Mouse (Mus musculus) heart, adult 2 months (tissue): ENCODE measurements around the gene Cd63. TPM values are rescaled to one million over a fixed set of nuclear protein-coding genes. Genes with fewer than 3 reads are reported as not detected.

Experiments
- DNase-seq, 2 experiments: peaks; one replicate each; pipeline ENCODE4 v3.0.0; 2021
- H3K27ac ChIP-seq: fragments of 200-600 bp; 2 replicates; pipeline ENCODE4 v1.8.1; 2022
- H3K27me3 ChIP-seq: fragments of 200-500 bp; 2 replicates; pipeline ENCODE4 v1.6.1; 2012; ENCODE audit warnings: mild to moderate bottlenecking, low read length, inconsistent platforms, mixed read lengths; ENCODE audit not compliant: control insufficient read depth, insufficient read depth
- H3K36me3 ChIP-seq: fragments of 200-500 bp; 2 replicates; pipeline ENCODE4 v1.6.1; 2012; ENCODE audit warnings: low read length, inconsistent platforms; ENCODE audit not compliant: control insufficient read depth, insufficient read depth
- H3K4me1 ChIP-seq: fragments of 200-500 bp; 2 replicates; pipeline ENCODE4 v1.6.1; 2011; ENCODE audit warnings: low read length; ENCODE audit not compliant: control insufficient read depth, insufficient read depth
- H3K4me3 ChIP-seq: fragments of 200-600 bp; 2 replicates; pipeline ENCODE4 v1.8.1; 2022
- H3K79me2 ChIP-seq: fragments of 200-500 bp; replicated peaks from 2 replicates; pipeline ENCODE4 v1.6.1; 2012; ENCODE audit warnings: mild to moderate bottlenecking, inconsistent platforms, low read length, moderate library complexity, mixed read lengths; ENCODE audit not compliant: control insufficient read depth, insufficient read depth
- H3K9ac ChIP-seq: fragments of 200-500 bp; 2 replicates; pipeline ENCODE4 v1.6.1; 2012; ENCODE audit warnings: low read depth, mild to moderate bottlenecking, control low read depth, inconsistent platforms, low read length, mixed read lengths
- CTCF ChIP-seq: fragments of 200-600 bp; IDR thresholded peaks from 2 replicates; pipeline ENCODE4 v1.8.1; 2022; ENCODE audit warnings: antibody characterized with exemption, mild to moderate bottlenecking, moderate library complexity
- EP300 ChIP-seq: fragments of 200-500 bp; IDR thresholded peaks from 2 replicates; pipeline ENCODE4 v1.6.1; 2011; ENCODE audit warnings: low read depth, low read length, control low read depth; ENCODE audit not compliant: insufficient read depth
- POLR2A ChIP-seq: fragments of 200-500 bp; IDR thresholded peaks from 2 replicates; pipeline ENCODE4 v1.6.1; 2011; ENCODE audit warnings: mild to moderate bottlenecking, low read depth, low read length, control low read depth; ENCODE audit not compliant: insufficient read depth
- WGBS: fragments of 180-500 bp; shearing (Covaris S2); methylation state at CpG from one replicate; pipeline ENCODE4 v1.1.7; 2018; 5-methylcytosine and 5-hydroxymethylcytosine counted together
- intact Hi-C: fragments of 180-260 bp; cut with DNase I; formaldehyde crosslinking; loops from one replicate; pipeline ENCODE4 v1.15.1; 2025
- polyA plus RNA-seq: library from polyadenylated mRNA; depleted of rRNA; stranded (reverse); fragments of >200 nt; gene quantifications from 2 replicates; pipeline ENCODE4 v1.2.3, GENCODE M21; 2012
- total RNA-seq, 2 experiments: library from RNA; stranded (reverse); gene quantifications; 2 replicates each; pipeline ENCODE4 v1.2.3; 2021

Gene Cd63
- total and polyA plus RNA-seq, 3 experiments = 83.2 to 156 (median 132) TPM

DNA sequence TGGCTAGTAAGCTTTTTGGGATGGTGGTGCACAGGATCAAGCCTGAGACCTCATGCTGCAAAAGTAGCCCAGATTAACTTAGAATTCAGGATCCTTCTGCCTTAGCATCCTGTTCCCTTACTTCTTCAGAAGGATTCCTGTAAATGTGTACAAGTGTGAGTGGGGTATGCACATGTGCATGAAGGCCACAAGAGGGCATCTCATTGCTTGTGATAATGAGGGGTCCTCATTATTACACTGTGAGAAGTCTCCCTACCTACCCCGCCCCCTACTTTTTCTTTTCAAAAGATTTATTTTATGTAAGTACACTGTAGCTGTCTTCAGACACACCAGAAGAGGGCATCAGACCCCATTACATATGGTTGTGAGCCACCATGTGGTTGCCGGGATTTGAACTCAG lies 14.8 kb downstream of the Cd63 start:
- Histone ChIP-seq H3K9ac (no peak overlapping the region), H3K27me3 (no peaks in the 10 kb centered on the region), H3K4me1 (peaks cover 1% of the 10 kb centered on the region; the same call in 1 of the 2 replicates), H3K4me3 (no peak overlapping the region), H3K27ac (no peak overlapping the region), H3K36me3 (no peaks in the 10 kb centered on the region), H3K79me2 (no peaks in the 10 kb centered on the region)
- intact Hi-C loops = loop anchor here (2.0 to 5.0 kb wide), 2 partner anchors 29 to 62 kb away; no protein-coding TSS in a partner anchor
- TF ChIP-seq CTCF (peak; percentile 55), EP300 (no peak)
- no peak for DNase-seq
- 96% methylated on average over 2 of the region's 2 CpGs for WGBS

DNA sequence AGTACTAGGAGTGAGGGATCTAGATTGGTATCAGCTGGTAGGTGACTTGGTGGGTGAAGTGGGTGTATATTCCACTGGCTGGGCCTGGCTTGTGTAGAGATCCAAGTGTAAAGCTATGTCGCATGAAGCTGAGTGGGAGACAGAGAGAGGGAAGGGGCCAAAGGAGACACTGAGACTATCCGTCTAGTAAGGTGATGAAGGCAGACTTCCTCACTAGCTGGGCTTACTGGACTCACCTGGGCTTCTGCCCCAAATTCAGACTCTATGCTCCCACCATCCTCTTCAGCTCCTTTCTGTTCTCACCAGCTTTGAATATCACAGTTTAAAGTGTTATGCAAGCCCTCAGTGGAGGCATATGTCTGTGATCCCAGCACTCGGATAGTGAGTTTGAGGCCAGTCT lies 15.9 kb downstream of the Cd63 start:
- intact Hi-C loops = loop anchor here (5.0 kb wide), 1 partner anchor 61 kb away; no protein-coding TSS in a partner anchor

DNA sequence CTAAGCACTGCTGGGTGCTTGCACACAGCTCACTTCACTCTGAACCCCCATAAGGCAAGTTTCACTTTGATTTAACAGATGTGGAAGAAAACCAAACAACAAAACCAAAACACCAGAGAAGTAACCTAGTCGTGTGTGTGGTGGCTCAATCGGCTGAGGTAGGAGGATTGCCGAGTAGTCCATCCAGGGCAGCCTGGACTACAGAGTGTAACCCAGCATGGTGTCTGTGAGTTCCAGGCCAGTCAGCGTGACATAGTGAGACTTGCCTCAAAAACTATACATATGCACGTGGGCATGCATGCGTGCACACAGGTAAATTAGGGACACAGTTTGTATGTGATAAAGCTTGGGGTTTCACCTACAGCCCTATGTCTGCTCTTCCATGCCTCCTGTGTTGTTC lies 16.6 kb downstream of the Cd63 start:
- intact Hi-C loops = loop anchor here (5.0 kb wide), 1 partner anchor 60 kb away; no protein-coding TSS in a partner anchor
- H3K27ac ChIP-seq = no peak overlapping the region
- H3K79me2 ChIP-seq = no peaks in the 10 kb centered on the region
- H3K4me3 ChIP-seq = no peak overlapping the region
- H3K9ac ChIP-seq = no peak overlapping the region
- DNase-seq = no peak
- H3K36me3 ChIP-seq = no peaks in the 10 kb centered on the region
- TF ChIP-seq POLR2A = no peak
- no peak for TF ChIP-seq CTCF
- TF ChIP-seq EP300 = no peak
- no peaks in the 10 kb centered on the region for H3K27me3 ChIP-seq
- 85% methylated on average over 6 of the region's 6 CpGs for WGBS
- peaks cover 9% of the 10 kb centered on the region for H3K4me1 ChIP-seq

More for the DNA sequence above, 15.9 kb downstream of the Cd63 start:
- 89% methylated on average over 3 of the region's 3 CpGs for WGBS
- peaks cover 4% of the 10 kb centered on the region for H3K4me1 ChIP-seq
- DNase-seq = no peak
- H3K36me3 ChIP-seq = no peaks in the 10 kb centered on the region
- no peak overlapping the region for H3K27ac ChIP-seq
- H3K9ac ChIP-seq = no peak overlapping the region
- TF ChIP-seq CTCF (no peak), POLR2A (no peak), EP300 (no peak)
- H3K27me3 ChIP-seq = no peaks in the 10 kb centered on the region
- no peak overlapping the region for H3K4me3 ChIP-seq
- H3K79me2 ChIP-seq = no peaks in the 10 kb centered on the region

DNA sequence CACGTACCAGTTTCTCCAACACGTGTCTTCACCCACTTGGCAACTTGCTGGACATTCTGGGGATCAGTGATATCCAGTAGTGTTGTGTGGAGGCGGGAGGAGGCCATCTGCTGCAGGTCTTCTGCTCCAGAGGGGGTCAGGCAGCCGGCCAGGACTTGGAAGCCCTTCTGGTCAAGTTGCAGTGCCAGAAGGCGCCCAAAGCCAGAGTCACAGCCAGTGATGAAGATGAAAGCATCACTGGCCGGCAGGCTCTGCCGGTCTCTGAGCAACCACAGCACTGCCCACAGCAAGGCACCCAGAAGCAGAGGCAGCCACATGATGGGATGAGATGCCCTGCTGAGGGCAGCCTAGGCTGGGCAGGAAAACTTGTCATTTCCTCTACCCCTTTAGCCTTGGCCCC lies 17.5 kb downstream of the Cd63 start:
- peak overlapping the region; percentile 33 for H3K9ac ChIP-seq
- WGBS = 46% methylated on average over 7 of the region's 7 CpGs
- peak overlapping the region; percentile 57 for H3K27ac ChIP-seq
- H3K27me3 ChIP-seq = no peaks in the 10 kb centered on the region
- intact Hi-C loops = loop anchor here (5.0 kb wide), 1 partner anchor 59 kb away; no protein-coding TSS in a partner anchor
- H3K4me3 ChIP-seq = no peak overlapping the region
- H3K79me2 ChIP-seq = no peaks in the 10 kb centered on the region
- TF ChIP-seq CTCF (no peak), POLR2A (0 out of 2 replicates have a peak, but pooled peaks have one; percentile 17)
- H3K4me1 ChIP-seq = peaks cover 9% of the 10 kb centered on the region
- peak; percentile 56 to 64 for DNase-seq
- no peaks in the 10 kb centered on the region for H3K36me3 ChIP-seq

DNA sequence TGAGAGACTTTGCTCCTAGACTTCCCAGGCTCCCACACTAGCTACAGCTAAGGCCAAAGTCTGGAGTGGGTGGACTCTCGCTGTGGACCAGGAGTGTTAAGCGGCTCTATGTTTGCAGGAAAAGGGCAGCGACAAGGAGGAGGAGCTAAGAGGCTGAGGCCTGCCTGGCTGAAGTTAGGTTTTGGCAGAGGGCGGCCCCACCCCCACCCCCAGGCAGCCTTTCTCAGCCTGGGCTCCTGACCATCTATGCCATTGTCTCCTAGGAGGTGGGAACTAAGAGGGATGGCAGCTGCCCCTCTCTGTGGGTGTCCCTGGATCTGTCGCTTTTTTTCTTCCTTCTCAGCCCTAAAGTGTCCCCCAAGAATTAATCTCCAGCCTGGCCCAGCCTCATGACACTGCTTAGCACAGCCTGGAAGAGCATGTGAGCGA lies 18.4 kb downstream of the Cd63 start:
- intact Hi-C loops = loop anchor here (5.0 kb wide), 1 partner anchor 58 kb away; no protein-coding TSS in a partner anchor
- 37% methylated on average over 6 of the region's 6 CpGs for WGBS
- TF ChIP-seq EP300 = no peak
- 0 out of 2 replicates have a peak, but pooled peaks have one; percentile 11 for TF ChIP-seq POLR2A
- peak; percentile 51 to 58 for DNase-seq
- H3K4me1 ChIP-seq = peaks cover 12% of the 10 kb centered on the region
- no peaks in the 10 kb centered on the region for H3K27me3 ChIP-seq
- no peaks in the 10 kb centered on the region for H3K36me3 ChIP-seq
- H3K27ac ChIP-seq = peak overlapping the region; percentile 57
- no peak overlapping the region for H3K9ac ChIP-seq
- no peaks in the 10 kb centered on the region for H3K79me2 ChIP-seq
- no peak overlapping the region for H3K4me3 ChIP-seq

DNA sequence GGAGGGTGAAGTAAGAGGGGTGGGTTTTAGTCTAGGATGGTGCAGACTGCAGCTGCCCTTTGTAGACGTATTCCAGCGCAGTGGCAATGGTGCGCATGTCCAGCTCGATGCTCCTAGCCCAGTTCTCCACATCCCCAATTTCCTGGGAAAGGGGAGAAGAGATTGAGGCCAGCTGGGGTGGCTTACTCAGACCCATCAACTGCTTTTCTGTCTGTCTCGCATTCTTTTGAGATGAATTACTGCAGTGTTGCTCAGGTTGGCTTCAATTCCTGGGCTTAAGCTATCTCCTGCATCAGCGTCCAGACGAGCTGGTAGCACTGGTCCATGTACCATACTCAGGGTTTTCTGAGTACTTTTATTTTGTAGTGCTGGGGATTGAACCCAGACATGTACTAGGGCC lies 19.2 kb downstream of the Cd63 start:
- 71% methylated on average over 7 of the region's 7 CpGs for WGBS
- no peaks in the 10 kb centered on the region for H3K27me3 ChIP-seq
- no peaks in the 10 kb centered on the region for H3K79me2 ChIP-seq
- peak overlapping the region; percentile 57 for H3K27ac ChIP-seq
- H3K9ac ChIP-seq = no peak overlapping the region
- no peaks in the 10 kb centered on the region for H3K36me3 ChIP-seq
- TF ChIP-seq POLR2A = no peak
- TF ChIP-seq CTCF = no peak
- no peak for TF ChIP-seq EP300
- no peak overlapping the region for H3K4me3 ChIP-seq
- intact Hi-C loops = loop anchor here (5.0 kb wide), 1 partner anchor 57 kb away; no protein-coding TSS in a partner anchor
- peaks cover 13% of the 10 kb centered on the region for H3K4me1 ChIP-seq
- DNase-seq = no peak
